Mouse (Mus musculus): ENCODE results near the gene Cyth1. TPM values are rescaled to one million over a fixed set of nuclear protein-coding genes. Genes with fewer than 3 reads are reported as not detected.

The Cyth1 gene
- polyA plus RNA-seq, 1 experiment from 2014 or later, result 9.3 TPM

DNA sequence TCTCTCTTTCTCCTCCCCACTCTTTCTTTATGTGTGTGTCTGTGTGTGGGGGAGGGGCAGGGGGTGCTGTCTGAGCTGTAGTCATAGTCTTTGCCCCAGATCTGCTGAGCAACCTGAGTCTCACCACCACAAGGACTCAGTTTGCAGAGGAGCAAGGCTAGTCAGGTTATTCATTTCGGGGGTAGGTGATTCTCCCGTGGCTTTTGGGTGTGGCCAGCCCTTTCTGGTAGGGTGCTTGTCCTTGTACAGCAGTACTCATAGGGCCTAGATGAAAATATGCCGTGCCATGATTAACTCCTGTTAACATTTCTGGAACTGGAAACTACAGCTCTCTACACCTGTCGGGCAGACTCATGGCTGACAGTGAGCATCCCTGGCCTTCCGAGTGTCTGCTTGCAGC lies 81.8 kb downstream of the Cyth1 start:
- ATAC-seq (replicated peaks; ENCODE audit: low FRiP score, low TSS enrichment, low read depth) (no peak), DNase-seq (ENCODE audit: low spot score) (no peak)
- no peak overlapping the region for H3K4me3 ChIP-seq (ENCODE audit: low read depth, low read length)
- no peak overlapping the region; the same call in 1 of the 2 replicates for H3K27ac ChIP-seq (ENCODE audit: low read depth)
- no peaks in the 10 kb centered on the region for H3K9me3 ChIP-seq (ENCODE audit: control insufficient read depth, low read length)
- H3K36me3 ChIP-seq (ENCODE audit: control insufficient read depth, insufficient read depth, low read length), result peaks cover 69% of the 10 kb centered on the region
- no peaks in the 10 kb centered on the region for H3K27me3 ChIP-seq (replicated peaks; ENCODE audit: control insufficient read depth, insufficient read depth, low read length)
- H3K4me2 ChIP-seq (ENCODE audit: low read length), result no peak overlapping the region
- peaks cover 12% of the 10 kb centered on the region for H3K4me1 ChIP-seq (replicated peaks; ENCODE audit: control insufficient read depth, insufficient read depth, low read length)
- no peak overlapping the region for H3K9ac ChIP-seq (ENCODE audit: low read length)
- 86% methylated on average over 5 of the region's 5 CpGs for WGBS

DNA sequence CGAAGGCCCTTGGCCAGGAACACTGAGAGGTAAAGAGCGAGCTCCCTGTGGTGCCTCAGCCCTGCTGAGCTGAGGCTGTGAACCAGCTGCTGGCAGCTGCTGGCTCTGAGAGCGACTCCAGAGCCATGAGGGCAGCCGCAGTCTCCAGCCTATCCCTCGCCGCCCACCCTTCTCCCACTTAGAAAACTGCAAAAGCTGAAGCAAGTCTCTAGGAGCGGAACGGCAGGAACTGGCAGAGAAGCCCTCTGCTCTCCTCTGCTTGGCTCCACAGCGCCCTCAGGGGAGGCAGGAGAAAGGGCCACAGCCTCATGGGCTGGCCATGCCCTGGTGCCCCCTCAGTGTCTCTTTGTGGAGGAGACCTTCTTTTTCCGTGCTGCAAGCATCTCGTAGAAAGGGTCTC lies 82.7 kb downstream of the Cyth1 start:
- Histone ChIP-seq H3K4me3 (ENCODE audit: low read depth, low read length) (no peak overlapping the region), H3K9me3 (ENCODE audit: control insufficient read depth, low read length) (no peaks in the 10 kb centered on the region), H3K4me2 (ENCODE audit: low read length) (no peak overlapping the region), H3K27me3 (replicated peaks; ENCODE audit: control insufficient read depth, insufficient read depth, low read length) (no peaks in the 10 kb centered on the region), H3K36me3 (ENCODE audit: control insufficient read depth, insufficient read depth, low read length) (peaks cover 65% of the 10 kb centered on the region), H3K4me1 (replicated peaks; ENCODE audit: control insufficient read depth, insufficient read depth, low read length) (peaks cover 17% of the 10 kb centered on the region), H3K27ac (ENCODE audit: low read depth) (peak overlapping the region; percentile 73), H3K9ac (ENCODE audit: low read length) (no peak overlapping the region)
- ATAC-seq (replicated peaks; ENCODE audit: low FRiP score, low TSS enrichment, low read depth) (no peak), DNase-seq (ENCODE audit: low spot score) (peak; percentile 63)
- WGBS, result 44% methylated on average over 11 of the region's 11 CpGs

DNA sequence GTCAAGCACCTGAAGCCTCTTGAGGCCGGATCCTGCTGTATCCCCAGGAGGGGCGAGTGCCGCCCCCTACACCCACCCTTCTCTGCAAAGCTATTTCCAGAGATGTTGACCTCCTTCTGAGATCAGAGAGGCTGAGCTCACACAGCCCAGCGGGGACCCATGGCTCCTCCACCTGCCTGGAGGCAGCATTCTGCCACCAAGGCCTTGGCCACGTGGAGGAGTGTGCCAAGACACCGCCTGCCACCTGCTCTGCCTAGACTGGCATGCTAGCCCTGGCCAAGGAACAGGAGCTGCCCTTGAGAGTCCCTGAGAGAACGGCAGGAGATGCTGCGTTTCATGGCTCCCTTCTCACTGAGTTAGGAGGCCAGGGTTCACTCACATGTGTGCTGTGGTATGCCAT lies 83.8 kb downstream of the Cyth1 start:
- ATAC-seq (replicated peaks; ENCODE audit: low FRiP score, low TSS enrichment, low read depth), result no peak
- Histone ChIP-seq H3K4me1 (replicated peaks; ENCODE audit: control insufficient read depth, insufficient read depth, low read length) (peaks cover 17% of the 10 kb centered on the region), H3K27me3 (replicated peaks; ENCODE audit: control insufficient read depth, insufficient read depth, low read length) (no peaks in the 10 kb centered on the region), H3K4me3 (ENCODE audit: low read depth, low read length) (no peak overlapping the region), H3K27ac (ENCODE audit: low read depth) (peak overlapping the region; percentile 73; the same call in 1 of the 2 replicates), H3K4me2 (ENCODE audit: low read length) (no peak overlapping the region), H3K9ac (ENCODE audit: low read length) (no peak overlapping the region), H3K36me3 (ENCODE audit: control insufficient read depth, insufficient read depth, low read length) (peaks cover 55% of the 10 kb centered on the region), H3K9me3 (ENCODE audit: control insufficient read depth, low read length) (no peaks in the 10 kb centered on the region)
- WGBS, result 78% methylated on average over 8 of the region's 8 CpGs
- DNase-seq (ENCODE audit: low spot score), result no peak

DNA sequence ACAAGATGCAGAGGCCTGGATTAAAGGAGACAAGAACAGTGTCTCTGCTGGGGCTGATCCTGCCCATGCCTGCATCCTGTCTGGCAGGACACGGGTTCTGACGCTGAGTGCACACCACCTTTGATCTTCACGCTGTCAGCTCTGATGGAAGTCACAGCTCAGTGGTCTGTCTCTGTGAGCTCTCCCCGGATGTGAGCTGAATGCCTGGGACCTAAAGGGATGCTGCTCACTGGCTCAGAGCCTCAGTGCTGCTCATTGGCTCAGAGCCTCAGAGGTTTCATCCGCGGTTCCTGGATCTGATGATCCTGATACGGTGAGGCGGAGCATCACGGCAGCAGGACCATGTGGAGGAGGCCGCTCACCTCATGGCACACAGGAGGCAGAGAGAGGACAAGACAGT lies 86.1 kb downstream of the Cyth1 start:
- ATAC-seq (replicated peaks; ENCODE audit: low FRiP score, low TSS enrichment, low read depth) (no peak), DNase-seq (ENCODE audit: low spot score) (no peak)
- Histone ChIP-seq H3K4me1 (replicated peaks; ENCODE audit: control insufficient read depth, insufficient read depth, low read length) (peaks cover 19% of the 10 kb centered on the region), H3K4me2 (ENCODE audit: low read length) (no peak overlapping the region), H3K4me3 (ENCODE audit: low read depth, low read length) (no peak overlapping the region), H3K36me3 (ENCODE audit: control insufficient read depth, insufficient read depth, low read length) (peaks cover 36% of the 10 kb centered on the region), H3K27me3 (replicated peaks; ENCODE audit: control insufficient read depth, insufficient read depth, low read length) (no peaks in the 10 kb centered on the region), H3K27ac (ENCODE audit: low read depth) (no peak overlapping the region), H3K9me3 (ENCODE audit: control insufficient read depth, low read length) (no peaks in the 10 kb centered on the region), H3K9ac (ENCODE audit: low read length) (no peak overlapping the region)
- WGBS, result 37% methylated on average over 10 of the region's 10 CpGs

DNA sequence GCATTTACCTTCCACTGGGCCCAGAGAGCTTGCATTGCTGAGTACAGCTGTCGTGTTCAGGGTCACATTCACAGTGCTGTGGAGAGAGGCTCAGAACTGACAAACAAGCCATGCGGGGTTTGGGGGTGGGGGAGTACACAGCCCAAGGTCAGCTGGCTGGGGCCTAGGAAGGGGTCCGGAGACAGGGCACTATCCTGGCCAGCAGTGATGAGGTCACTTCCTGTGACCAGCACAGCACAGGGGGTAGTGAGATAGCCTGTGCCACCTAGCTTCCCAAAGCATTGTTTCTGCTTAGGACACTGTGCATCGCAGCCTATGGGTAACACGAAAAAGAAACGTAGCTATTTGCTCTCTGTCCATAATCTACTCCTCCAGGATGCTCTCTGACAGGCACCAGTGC lies 87.2 kb downstream of the Cyth1 start:
- DNase-seq (ENCODE audit: low spot score) (no peak), ATAC-seq (replicated peaks; ENCODE audit: low FRiP score, low TSS enrichment, low read depth) (0 out of 2 replicates have a peak, but pooled peaks have one; percentile 18)
- H3K27ac ChIP-seq (ENCODE audit: low read depth), result no peak overlapping the region
- no peak overlapping the region for H3K4me2 ChIP-seq (ENCODE audit: low read length)
- peaks cover 15% of the 10 kb centered on the region for H3K4me1 ChIP-seq (replicated peaks; ENCODE audit: control insufficient read depth, insufficient read depth, low read length)
- no peak overlapping the region for H3K4me3 ChIP-seq (ENCODE audit: low read depth, low read length)
- peaks cover 27% of the 10 kb centered on the region for H3K36me3 ChIP-seq (ENCODE audit: control insufficient read depth, insufficient read depth, low read length)
- H3K9me3 ChIP-seq (ENCODE audit: control insufficient read depth, low read length), result no peaks in the 10 kb centered on the region
- H3K9ac ChIP-seq (ENCODE audit: low read length), result no peak overlapping the region
- H3K27me3 ChIP-seq (replicated peaks; ENCODE audit: control insufficient read depth, insufficient read depth, low read length), result no peaks in the 10 kb centered on the region
- WGBS, result 52% methylated on average over 6 of the region's 6 CpGs

DNA sequence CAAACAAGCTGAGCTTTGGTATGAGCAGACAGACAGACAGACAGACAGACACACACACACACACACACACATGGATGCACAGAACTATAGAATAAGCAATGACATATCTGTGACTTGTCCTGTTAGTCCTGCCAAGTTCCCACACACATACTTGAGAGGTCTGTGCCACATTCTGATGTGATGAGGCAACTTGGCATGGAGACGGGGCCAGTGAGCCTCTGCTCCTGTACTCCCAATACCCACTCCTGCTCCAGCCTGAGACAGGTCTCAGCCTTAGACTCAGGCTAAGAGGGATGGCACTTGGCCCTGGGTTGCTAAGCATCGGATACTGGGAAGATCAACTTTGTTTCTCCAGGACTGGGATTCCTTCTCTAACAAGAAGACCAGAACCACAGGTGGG lies 87.6 kb downstream of the Cyth1 start:
- DNase-seq (ENCODE audit: low spot score) (no peak), ATAC-seq (replicated peaks; ENCODE audit: low FRiP score, low TSS enrichment, low read depth) (no peak)
- Histone ChIP-seq H3K27me3 (replicated peaks; ENCODE audit: control insufficient read depth, insufficient read depth, low read length) (no peaks in the 10 kb centered on the region), H3K27ac (ENCODE audit: low read depth) (no peak overlapping the region), H3K4me1 (replicated peaks; ENCODE audit: control insufficient read depth, insufficient read depth, low read length) (peaks cover 11% of the 10 kb centered on the region), H3K9ac (ENCODE audit: low read length) (no peak overlapping the region), H3K36me3 (ENCODE audit: control insufficient read depth, insufficient read depth, low read length) (peaks cover 23% of the 10 kb centered on the region; the same call in 1 of the 2 replicates), H3K9me3 (ENCODE audit: control insufficient read depth, low read length) (0 out of 2 replicates have a peak, but pooled peaks cover under 1% of the 10 kb centered on the region), H3K4me2 (ENCODE audit: low read length) (no peak overlapping the region), H3K4me3 (ENCODE audit: low read depth, low read length) (no peak overlapping the region)
- 64% methylated on average over 2 of the region's 2 CpGs for WGBS

DNA sequence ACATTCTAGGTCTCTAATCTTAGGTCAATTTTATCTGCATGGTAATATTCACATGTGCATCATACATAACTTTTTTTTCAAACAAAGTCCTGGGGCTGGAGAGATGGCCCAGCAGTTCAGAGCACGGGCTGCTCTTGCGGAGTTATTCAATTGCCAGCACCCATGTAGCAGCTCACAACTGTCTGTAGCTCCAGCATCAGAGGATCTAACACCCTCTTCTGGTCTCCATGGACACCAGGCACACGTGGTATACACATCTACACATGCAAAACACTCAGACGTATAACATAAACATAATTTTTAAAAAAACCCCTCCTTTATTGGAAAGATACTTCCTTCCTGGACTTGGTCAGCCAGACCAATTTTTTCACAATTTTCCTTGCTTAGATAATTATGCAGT lies 89.6 kb downstream of the Cyth1 start:
- H3K36me3 ChIP-seq (ENCODE audit: control insufficient read depth, insufficient read depth, low read length), result peaks cover 4% of the 10 kb centered on the region; the same call in 1 of the 2 replicates
- no peak overlapping the region for H3K27ac ChIP-seq (ENCODE audit: low read depth)
- no peak overlapping the region for H3K4me2 ChIP-seq (ENCODE audit: low read length)
- no peak overlapping the region for H3K4me3 ChIP-seq (ENCODE audit: low read depth, low read length)
- DNase-seq (ENCODE audit: low spot score) (no peak), ATAC-seq (replicated peaks; ENCODE audit: low FRiP score, low TSS enrichment, low read depth) (no peak)
- H3K27me3 ChIP-seq (replicated peaks; ENCODE audit: control insufficient read depth, insufficient read depth, low read length), result no peaks in the 10 kb centered on the region
- WGBS, result 50% methylated on average over 4 of the region's 4 CpGs
- peaks cover 7% of the 10 kb centered on the region; the same call in 1 of the 2 replicates for H3K4me1 ChIP-seq (replicated peaks; ENCODE audit: control insufficient read depth, insufficient read depth, low read length)
- H3K9ac ChIP-seq (ENCODE audit: low read length), result no peak overlapping the region
- 0 out of 2 replicates have a peak, but pooled peaks cover 4% of the 10 kb centered on the region for H3K9me3 ChIP-seq (ENCODE audit: control insufficient read depth, low read length)

DNA sequence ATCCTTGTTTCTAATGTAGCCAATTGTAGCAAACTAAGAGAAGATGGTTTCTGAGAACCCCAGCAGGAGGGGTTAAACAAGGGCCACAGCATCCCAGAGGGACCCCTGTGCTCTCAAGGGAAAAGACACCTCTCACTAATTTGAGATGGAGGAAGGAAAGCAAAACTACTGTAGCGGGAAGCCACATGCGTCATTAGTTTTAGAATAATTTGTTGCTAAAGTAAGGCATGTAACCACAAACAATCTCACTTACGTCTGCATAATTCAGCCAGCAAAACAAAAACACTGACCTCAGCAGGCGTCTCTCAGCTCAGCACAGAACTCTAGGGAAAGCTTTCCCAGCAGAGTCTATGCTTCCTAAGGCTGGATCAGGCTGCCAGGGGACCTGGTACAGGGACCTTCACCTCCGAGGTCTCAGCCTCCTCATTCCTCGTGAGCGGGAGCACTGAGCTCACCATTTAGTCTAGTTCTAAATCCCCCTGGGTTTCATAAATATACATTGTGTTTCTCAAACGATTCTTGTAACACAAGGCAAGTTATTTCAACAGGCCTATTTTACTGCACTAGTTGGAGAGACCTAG lies 91.8 kb downstream of the Cyth1 start:
- no peak overlapping the region for H3K9ac ChIP-seq (ENCODE audit: low read length)

DNA sequence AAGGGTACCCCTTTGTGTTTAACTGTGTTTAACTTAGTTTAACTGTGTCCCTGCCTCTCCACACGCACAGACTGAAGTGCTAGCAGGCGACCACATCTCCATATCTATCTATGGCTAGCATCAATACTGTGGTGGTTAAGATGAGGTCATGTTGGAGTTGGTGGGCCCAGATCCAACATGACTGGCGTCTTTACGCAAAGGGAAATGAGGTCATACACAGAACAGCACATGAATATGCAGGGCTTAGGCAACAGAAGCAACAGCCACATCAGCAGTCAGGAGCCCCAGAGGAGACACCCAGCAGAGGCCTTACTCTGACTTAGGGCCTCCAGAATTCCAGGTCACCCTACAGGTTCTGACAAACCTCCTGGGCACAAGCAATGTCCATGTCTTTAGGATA lies 95.4 kb downstream of the Cyth1 start:
- Histone ChIP-seq H3K27ac (ENCODE audit: low read depth) (no peak overlapping the region), H3K27me3 (replicated peaks; ENCODE audit: control insufficient read depth, insufficient read depth, low read length) (no peaks in the 10 kb centered on the region), H3K9me3 (ENCODE audit: control insufficient read depth, low read length) (peaks cover 7% of the 10 kb centered on the region; the same call in 1 of the 2 replicates), H3K4me1 (replicated peaks; ENCODE audit: control insufficient read depth, insufficient read depth, low read length) (peaks cover 22% of the 10 kb centered on the region), H3K4me2 (ENCODE audit: low read length) (no peak overlapping the region), H3K9ac (ENCODE audit: low read length) (no peak overlapping the region), H3K4me3 (ENCODE audit: low read depth, low read length) (no peak overlapping the region), H3K36me3 (ENCODE audit: control insufficient read depth, insufficient read depth, low read length) (no peaks in the 10 kb centered on the region)
- ATAC-seq (replicated peaks; ENCODE audit: low FRiP score, low TSS enrichment, low read depth), result no peak
- 83% methylated on average over 4 of the region's 4 CpGs for WGBS
- DNase-seq (ENCODE audit: low spot score), result no peak

More for the DNA sequence above, 91.8 kb downstream of the Cyth1 start:
- DNase-seq (ENCODE audit: low spot score) (no peak), ATAC-seq (replicated peaks; ENCODE audit: low FRiP score, low TSS enrichment, low read depth) (no peak)
- Histone ChIP-seq H3K4me1 (replicated peaks; ENCODE audit: control insufficient read depth, insufficient read depth, low read length) (peaks cover 7% of the 10 kb centered on the region; the same call in 1 of the 2 replicates), H3K4me2 (ENCODE audit: low read length) (no peak overlapping the region), H3K36me3 (ENCODE audit: control insufficient read depth, insufficient read depth, low read length) (no peaks in the 10 kb centered on the region), H3K27me3 (replicated peaks; ENCODE audit: control insufficient read depth, insufficient read depth, low read length) (no peaks in the 10 kb centered on the region), H3K27ac (ENCODE audit: low read depth) (no peak overlapping the region), H3K9me3 (ENCODE audit: control insufficient read depth, low read length) (0 out of 2 replicates have a peak, but pooled peaks cover 4% of the 10 kb centered on the region), H3K4me3 (ENCODE audit: low read depth, low read length) (no peak overlapping the region)
- 73% methylated on average over 8 of the region's 8 CpGs for WGBS

Data from intestine, embryonic 14.5 days (tissue).